Mouse (Mus musculus) retina, postnatal 7 days (tissue): Measurements from ENCODE around the gene C2.

ENCODE experiments used
- DNase-seq: peaks from one replicate; pipeline ENCODE4 v3.0.0-alpha.2; 2012; ENCODE audit warnings: low read depth, low spot score

The C2 gene

DNA sequence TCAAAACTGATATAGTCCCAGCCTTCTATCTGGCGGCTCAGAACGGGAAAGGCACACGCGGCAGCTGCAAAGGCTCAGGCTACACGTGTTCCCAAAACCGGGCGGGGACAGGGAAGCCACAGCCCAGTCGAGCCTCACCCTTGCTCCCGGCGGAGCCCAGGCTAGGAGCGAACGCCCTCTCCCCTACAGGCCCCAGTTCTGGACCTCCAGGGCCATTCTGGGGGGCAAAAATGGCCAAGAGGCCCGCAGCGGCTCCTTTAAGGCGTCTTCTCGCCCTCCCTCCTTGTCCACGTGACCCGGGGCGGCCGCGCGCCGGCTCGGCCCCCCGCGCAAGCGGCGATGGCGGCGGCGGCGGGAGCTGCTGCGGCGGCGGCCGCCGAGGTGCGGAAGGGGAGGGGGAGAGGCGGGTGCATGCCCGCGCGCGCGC lies at the start of gene C2, which contains the start of gene Ehmt2:
C2 (minus strand) TSS at position 106 of the 427 bp plus-strand sequence.
Ehmt2 (plus strand) TSS at position 310 of the 427 bp plus-strand sequence.
- DNase-seq: peak; percentile 70

DNA sequence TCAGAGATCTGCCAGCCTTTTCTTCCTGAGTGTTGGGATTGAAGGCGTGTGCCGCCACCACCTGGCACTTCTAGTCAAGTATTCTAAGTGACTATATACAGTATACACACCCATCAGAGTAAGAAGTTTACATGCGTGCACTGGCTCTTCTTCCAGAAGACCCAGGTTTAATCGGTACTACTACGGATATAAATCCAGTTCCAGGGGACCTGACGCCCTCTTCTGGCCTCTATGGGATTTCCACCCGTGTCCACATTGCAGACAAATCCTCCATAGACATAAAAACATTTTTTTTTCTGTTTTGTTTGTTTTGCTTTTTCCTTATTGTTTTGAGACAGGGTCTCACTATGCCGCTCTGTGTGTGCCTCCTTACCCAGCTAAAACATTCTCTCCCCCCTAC lies 49.5 kb upstream of the C2 start:
- DNase-seq: no peak

DNA sequence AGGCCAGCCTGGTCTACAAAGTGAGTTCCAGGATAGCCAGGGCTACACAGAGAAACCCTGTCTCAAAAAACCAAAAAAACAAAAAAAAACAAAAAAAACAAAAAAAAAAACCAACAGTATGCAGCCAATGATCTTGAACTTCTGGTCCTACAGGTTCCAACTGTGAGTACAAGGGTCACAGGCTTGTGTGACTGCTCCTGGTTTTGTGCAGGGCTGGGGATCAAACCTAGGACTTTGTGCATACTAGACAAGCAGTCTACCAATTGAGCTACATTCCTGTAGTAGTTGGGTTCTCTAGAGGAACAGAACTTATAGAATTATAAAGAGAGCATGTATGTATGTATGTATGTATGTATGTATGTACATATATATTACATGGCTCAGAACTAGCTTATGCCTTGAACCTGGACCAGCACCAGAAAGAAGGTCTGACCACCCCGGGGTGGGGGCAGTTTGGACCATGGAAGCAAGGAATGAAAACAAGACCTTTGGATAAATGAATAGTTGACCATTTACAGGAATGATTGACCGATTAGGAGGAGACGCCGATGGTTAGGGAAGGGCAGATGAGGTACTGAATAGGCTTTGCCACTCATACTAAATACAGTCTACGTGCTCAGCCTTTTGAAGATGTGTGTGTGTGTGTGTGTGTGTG lies 48.5 kb upstream of the C2 start:
- no peak for DNase-seq

DNA sequence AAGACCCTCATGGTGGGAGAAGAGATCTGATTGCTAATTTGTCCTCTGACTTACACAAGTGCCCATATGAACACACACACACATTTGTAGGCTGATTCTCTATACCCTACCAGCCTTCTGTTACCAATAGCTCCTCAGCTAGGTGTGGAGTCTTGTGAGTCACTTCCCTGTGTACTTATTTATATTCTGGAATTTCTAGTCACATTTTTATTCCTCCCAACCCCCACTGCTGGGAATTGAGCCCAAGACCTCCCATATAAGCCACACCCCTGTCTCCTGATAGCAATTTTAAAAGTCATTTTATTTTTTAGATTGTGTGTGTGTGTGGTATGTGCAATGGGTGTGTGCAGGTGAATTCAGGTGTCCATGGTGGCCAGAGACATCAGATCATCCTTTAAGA lies 46.3 kb upstream of the C2 start:
- DNase-seq: no peak

DNA sequence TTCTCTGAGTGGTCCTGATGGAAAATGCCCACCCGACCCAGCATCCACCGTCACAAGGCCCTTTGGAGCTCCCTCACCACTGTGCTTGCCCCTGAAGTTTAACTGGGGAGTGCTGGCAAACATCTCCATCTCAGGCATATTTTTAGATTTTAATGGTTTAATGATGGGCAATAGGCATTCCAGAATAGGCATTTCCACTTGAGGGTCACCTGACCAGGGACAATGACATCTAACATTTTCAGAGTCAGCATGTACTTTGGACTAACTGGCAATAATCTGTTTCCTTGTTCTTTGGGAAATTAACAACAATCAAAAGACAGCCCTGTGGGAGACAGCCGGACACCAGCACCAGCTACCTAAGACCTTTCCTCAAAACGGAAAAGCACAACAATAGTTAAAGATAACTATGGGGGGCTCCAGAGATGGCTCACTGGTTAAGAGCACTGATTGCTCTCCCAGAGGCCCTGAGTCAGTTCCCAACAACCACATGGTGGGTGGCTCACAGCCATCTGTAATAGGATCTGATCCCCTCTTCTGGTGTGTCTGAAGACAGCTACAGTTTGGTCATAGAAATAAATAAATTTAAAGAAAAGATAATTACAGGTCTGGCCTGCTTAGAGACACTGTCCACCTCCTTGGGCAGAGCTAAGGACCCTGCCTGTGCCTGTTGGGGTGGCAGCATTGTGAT lies 45.2 kb upstream of the C2 start:
- no peak for DNase-seq

DNA sequence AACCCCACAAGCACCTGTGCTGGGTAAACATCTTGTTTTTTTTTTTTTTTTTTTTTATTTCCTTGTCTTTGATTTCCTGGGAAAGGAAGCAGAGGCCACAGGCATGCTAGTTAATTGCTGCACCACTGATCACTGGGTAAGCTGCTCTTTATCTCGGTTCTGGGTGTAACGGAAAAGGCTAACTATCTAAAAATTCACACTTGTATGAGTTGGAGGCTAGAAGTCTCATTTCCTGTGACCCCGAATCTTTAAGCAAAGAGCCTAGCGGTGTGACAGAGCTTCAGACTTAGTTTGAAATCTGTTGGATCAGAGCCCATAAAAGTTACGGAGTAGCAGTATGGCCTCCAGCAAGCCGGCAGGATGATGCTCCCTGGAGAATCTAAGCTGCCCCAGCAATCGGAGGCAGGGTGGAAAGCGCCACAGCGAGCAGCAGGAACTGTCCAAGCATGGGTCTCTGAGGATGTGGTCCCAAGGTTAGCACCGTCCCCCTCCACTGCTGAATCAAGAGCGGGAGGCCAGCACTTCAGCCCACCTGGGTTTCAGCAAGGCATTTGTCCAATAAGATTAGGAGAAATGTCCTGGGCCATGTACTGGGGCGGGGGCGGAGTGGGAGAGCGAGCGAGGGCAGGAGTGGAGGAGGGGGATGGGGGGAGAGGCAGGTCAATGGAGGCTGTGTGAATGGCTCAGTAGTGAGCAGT lies 43.4 kb upstream of the C2 start:
- no peak for DNase-seq

DNA sequence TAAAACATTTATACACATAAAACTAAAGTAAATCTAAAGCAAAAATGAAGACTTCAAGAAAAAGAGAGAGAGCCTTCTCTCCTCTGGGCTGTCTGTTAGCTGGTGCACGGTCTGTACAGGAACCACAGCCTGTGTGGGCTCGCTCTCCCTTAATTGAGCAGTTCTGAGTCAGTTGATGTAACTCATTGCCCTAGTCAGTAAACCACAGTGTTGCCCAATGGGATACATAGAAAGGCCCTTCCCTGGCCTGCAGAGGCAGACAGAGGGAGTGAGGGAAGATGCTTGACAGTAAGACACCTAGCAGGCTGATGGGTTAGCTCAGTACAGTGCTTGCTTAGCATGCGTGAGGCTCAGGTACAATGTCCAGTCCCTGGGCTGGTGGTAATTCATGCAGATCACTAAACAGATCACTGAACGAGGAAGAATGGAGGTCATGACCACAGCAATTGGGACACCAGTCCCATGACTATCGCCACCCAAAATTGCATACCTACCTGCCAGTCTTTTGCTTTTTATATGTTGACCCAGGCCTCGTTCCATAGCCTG lies 40.0 kb upstream of the C2 start:
- no peak for DNase-seq

DNA sequence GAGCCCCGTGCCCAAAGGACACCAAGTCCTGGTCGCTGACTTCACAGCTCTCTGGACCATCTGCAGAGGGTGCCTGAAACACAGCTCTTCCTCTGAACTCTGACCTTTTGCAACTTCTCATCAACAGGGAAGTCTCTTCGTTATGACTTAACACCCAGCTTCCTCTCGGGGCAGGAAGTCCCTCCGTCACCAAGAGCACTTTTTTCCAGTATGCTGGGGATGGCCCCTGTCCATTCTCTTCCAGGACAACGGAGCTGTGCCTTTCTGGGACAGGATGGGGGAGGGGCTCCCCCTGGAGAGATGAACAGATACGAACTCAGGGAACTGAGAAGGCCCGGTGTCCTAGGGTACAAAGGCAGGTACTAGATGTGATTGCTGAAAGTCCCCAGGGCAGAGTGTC lies 36.8 kb upstream of the C2 start:
- DNase-seq: no peak

DNA sequence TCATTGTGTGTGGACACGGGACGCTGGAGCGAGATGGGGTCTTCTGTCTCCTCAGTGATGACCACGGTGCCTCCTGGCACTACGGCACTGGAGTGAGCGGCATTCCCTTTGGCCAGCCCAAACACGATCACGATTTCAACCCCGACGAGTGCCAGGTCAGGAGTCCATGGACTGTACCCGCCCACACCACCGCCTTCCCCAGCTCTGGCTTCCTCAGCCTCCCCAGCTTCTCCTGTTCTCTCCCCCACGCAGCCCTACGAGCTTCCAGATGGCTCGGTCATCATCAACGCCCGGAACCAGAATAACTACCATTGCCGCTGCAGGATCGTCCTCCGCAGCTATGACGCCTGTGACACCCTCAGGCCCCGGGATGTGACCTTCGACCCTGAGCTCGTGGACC lies 36.0 kb upstream of the C2 start:
- DNase-seq: no peak

DNA sequence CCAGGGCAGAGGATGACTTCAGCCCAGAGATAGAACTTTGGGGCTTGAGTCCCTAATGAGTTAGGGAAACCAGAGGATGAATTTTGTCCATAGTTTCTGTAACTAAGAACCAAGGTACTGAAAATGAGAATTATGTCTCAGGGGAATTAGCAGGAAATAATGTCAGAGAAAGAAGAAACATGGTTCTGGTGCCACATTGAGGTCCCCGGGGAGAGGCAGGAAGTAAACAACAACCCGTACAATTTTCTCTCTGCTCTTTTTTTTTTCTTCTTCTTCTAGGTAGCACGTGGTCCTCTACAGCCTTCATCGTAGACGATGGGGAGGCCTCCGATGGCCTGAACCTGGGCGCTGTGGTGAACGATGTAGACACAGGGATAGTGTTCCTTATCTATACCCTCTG lies 34.2 kb upstream of the C2 start:
- no peak for DNase-seq

DNA sequence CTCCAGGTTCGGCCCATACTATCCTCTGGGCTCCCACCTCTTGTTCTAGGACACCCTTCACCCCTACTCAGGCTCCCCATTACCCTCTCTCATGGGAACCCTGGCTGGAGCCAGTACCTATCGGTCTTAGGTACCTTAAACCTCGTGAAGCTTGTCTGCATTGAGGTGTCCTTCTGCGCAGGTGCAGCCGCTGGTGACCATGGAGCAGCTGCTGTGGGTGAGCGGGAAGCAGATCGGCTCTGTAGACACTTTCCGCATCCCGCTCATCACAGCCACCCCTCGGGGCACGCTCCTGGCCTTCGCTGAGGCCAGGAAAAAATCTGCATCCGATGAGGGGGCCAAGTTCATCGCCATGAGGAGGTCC lies 33.7 kb upstream of the C2 start:
- DNase-seq: no peak

DNA sequence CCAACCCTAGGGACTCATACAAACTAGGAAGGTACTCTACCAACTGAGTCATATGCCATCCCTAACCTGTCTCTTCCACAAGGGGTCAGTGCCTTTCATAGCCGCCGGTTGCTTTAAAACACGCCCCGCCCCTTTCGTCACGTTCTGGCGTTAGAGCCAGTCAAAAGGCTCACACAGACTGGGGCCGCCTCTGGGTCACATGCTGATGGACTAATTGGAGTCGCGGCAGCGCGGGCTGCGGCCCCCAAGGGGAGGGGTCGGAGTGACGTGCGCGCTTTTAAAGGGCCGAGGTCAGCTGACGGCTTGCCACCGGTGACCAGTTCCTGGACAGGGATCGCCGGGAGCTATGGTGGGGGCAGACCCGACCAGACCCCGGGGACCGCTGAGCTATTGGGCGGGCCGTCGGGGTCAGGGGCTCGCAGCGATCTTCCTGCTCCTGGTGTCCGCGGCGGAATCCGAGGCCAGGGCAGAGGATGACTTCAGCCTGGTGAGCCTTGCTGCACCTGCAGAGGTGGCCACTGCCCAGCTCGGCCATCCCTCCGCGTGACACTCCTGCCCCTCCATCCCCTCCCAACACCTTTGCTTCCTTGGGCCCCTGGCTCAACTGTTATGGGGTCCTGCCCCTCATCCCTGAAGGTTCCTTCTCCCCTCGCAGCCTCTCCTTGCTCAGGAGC lies 33.1 kb upstream of the C2 start, which contains the start of gene Neu1:
Neu1 (plus strand) TSS at position 193 of the 674 bp plus-strand sequence.
- DNase-seq: peak; percentile 95

DNA sequence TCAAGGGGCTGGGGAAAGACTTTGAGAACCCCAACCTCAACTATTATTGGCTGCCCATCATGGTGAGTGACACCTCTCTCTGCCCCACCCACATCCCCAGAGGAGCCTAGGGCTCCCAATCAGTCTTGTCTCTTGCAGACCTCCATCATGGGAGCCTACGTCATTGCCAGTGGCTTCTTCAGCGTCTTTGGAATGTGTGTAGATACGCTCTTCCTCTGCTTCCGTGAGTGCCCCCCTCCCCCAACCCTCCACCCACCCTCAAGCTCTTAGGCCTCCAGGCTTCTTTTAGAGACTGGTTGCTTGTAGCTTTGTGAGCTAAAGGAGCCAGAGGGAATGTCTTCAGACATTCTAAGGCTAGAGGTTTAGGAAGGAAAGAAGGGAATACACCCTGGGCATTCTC lies 30.8 kb upstream of the C2 start:
- DNase-seq: no peak

DNA sequence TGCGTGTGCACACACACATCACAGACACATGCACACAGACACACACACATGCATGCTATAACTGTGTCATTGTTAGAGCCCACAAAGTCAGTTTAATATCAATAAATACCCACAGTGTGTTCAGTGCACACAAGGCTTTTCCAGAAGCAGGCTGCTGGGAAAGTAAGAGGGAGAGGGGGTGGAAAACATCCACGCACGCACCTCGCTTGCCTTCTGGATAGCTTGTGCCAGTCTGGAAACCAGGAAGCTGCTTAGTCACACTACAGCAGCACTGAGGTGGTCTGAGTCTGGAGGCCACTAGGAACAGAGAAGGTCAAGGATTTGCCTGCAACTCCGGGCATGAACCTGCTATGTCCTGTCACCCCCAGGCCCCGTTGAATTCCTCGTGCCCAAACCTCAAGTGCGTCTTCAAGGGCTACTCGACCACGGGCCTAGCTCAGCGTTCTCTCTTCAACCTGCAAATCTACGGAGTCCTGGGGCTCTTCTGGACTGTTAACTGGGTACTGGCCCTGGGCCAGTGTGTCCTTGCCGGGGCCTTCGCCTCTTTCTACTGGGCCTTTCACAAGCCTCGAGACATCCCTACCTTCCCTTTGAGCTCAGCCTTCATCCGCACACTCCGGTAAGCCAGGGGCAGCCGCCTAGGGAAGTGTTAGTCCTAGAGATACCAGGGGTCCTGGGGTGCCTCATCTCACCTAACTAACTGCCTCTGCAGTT lies 29.4 kb upstream of the C2 start:
- DNase-seq: no peak

DNA sequence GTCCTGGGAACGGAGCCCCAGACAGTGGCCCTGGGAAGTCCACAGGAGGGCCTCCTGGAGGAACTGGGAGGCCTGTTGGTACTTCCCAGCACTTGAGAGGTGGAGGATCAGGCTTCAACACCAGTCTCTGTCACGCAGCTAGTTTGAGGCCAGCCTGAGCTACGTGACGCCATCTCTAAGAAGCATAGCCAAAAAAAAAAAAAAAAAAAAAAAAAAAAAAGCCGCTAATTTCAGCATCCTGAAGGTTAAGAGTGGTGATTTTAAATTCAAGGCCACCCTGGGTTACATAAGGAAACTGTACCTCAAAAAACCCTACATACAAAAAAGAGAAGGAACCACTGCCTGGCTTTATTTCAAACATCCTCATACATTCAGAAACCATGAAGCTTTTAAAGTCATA lies 26.2 kb upstream of the C2 start:
- no peak for DNase-seq

DNA sequence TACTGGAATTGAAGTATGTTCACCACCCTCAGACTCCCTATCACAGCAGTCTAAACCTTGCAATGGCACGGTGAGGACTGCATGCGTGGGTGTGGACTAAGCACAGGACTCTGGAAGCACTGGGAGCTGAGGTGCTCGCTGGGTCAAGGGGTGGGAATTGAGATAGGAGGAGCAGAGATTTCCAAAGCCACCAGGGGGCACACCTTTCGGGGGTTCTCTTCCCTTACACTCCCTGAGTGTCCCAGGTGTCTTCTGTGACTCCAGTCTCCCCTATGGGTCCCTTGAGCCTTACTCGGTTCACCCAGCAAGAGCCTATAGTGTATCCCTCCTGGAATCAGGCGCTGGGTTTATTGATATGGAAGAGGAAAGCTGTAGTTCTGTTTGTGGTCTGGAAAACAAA lies 24.9 kb upstream of the C2 start:
- no peak for DNase-seq

DNA sequence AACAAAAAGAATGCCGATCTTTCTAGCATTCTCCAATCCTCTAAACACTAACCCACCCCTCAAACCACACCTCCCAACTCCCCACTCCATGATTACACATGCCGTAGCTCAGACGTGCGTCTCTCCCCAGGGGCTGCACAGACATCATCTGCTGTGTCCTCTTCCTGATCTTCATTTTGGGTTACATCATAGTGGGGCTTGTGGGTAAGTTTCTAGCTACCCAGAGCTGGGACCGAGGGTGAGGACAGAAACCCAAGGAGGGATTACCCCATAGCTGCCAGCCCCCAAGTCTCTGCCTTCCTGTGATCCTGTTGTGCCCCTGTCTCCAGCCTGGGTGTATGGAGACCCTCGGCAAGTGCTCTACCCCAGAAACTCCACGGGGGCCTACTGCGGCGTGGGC lies 19.1 kb upstream of the C2 start:
- DNase-seq: no peak

DNA sequence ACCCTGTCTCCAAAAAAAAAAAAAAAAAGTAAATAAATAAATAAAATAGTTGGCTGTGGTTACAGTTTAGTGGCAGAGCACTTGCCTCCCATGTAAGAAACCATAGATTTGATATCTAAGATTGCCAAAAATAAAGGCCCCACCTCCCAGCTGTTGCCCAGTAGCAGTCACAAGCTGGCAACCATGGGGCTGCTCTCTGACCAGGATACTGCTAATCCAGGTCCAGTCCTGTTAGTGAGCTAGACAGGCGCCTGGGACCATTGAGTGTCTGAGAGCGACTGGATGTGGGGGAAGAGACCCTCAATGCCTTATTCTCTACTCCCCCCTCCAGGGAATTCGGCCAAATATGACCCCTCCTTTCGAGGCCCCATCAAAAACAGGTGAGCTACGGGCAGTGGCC lies 18.3 kb upstream of the C2 start:
- DNase-seq: no peak

DNA sequence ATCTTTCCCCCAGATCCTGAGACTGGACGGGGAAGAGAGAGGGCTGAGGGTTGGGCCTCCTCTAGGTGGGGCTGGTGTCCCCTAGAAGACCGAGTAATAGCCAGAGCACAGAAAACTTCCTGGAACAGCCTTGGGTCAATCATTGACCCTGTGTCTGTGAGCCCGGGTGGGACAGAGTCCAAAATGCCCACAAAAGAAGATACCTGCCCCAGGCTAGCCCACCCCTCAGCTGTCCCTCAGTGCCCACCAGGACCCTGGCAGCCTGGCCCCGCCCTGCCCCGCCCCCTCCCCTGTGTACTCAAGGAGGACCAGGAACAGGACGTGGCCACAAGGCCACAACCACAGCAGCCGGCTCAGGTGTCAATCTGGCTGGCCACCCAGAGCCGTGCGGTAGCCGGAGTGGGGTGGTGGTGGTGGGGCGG lies 17.4 kb upstream of the C2 start:
- no peak for DNase-seq

DNA sequence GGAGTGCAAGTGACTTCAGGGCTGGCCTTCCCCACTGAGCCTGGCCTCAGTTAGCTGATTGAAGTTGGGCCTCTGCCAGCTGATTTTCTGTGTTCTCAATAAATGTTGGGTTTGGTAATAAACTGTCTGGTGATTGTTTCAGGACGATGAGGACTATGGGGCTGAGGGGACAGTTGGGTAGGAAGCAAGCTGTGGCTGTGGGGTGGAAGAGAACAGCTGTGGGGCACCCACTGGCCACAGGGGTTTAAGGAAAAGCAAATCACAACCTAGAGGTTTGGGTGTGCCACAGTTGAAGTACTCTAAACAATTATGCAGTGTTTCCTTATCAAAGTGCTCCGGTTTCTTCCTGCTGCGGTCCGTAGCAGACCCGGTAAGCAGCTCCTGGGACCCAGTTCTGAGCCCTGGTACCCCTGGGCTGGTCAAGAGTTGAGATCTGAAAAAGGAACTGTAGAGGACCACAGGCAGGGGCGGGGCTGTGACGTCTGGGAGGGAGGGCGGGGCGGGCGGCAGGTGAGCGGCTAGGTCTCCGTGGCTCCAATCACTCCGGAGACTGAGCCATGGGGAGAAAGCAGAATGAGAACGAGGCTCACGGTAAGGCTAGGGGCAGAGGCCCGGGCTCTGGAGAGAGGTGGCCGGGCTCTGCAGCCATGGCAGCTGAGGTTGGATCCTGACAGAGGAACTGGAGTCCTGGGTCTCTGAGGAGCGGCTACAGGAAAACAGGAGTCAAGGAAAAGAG lies 16.0 kb upstream of the C2 start, which contains the start of gene Slc44a4:
Slc44a4 (plus strand) TSS at position 537 of the 736 bp plus-strand sequence.
- DNase-seq: no peak

DNA sequence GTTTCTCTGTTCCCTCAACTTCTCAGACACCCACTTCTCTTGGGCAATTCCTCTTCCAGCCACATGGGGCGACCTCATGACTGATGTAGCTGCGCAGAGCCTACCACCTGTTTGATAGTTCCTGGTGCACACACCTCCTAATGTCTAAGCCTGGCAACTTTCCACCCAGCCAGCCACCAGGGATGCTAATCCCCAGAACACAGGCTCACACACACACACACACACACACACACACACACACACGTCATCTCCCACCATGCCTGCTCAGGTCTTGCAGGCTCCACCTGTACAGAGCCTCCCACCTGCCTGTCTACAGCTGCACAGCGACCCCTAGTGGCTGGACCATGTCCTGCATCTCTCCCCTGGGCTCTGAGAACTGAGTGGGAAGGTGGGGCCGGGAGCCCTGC lies 13.9 kb upstream of the C2 start:
- peak; percentile 79 for DNase-seq
